Mouse (Mus musculus) embryonic fibroblast, embryonic 13.5 days (primary cell): ENCODE data around the gene Zfp217. TPM values are rescaled to one million over a fixed set of nuclear protein-coding genes. Genes with fewer than 3 reads are reported as not detected.

Experiments
- H3K27ac ChIP-seq: 2 replicates; pipeline ENCODE4 v1.5.1; 2012; ENCODE audit warnings: low read length, control low read depth, inconsistent platforms; ENCODE audit not compliant: insufficient read depth
- H3K4me1 ChIP-seq: 2 replicates; pipeline ENCODE4 v1.6.1; 2011; ENCODE audit warnings: low read length; ENCODE audit not compliant: control insufficient read depth, insufficient read depth
- H3K4me3 ChIP-seq: 2 replicates; pipeline ENCODE4 v1.5.1; 2011; ENCODE audit warnings: mild to moderate bottlenecking, control low read depth, low read length; ENCODE audit not compliant: insufficient read depth
- CTCF ChIP-seq: IDR thresholded peaks from 2 replicates; pipeline ENCODE4 v1.5.1; 2011; ENCODE audit warnings: mild to moderate bottlenecking, control low read depth, low read length, moderate library complexity, borderline replicate concordance; ENCODE audit not compliant: insufficient read depth
- POLR2A ChIP-seq: IDR thresholded peaks from 2 replicates; pipeline ENCODE4 v1.6.1; 2011; ENCODE audit warnings: low read depth, mild to moderate bottlenecking, control low read depth, low read length, moderate library complexity
- polyA plus RNA-seq: library from polyadenylated mRNA; stranded (reverse); fragments of >200 nt; gene quantifications from 2 replicates; pipeline ENCODE4 v1.2.4, GENCODE M21; 2011; ENCODE audit warnings: low read depth; ENCODE audit not compliant: missing spikeins, insufficient read length

Zfp217 gene
- polyA plus RNA-seq, 1 experiment, result 13.0 TPM

DNA sequence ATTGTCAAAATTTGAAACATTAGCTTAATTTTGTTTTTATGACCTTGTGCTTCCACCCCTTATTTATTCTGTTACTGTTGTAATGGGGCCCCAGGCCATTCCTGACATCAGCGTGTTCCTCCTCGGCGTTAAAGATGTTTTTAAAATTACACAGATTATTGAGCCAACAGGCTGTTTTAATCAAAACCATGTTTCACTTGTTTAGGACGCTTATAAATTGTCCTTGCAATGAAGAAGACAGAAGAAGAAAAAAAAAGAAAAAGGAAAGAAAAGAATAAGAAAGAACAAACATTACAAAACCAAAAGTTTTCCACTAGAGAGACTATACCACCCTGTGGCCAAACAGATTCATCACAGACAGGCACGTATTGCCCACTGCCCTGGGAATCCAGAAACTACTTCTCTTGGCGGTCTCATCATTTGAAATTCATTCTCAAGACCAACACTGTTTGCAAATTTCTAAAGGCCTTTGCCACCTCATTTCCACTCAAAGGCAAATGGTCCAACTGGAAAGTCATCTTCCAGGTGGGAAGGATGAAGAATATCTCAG lies 70.9 kb downstream of the Zfp217 start:
- Histone ChIP-seq H3K27ac (no peak overlapping the region), H3K4me3 (no peak overlapping the region), H3K4me1 (no peaks in the 10 kb centered on the region)
- TF ChIP-seq CTCF, result no peak
- no peak for TF ChIP-seq POLR2A

DNA sequence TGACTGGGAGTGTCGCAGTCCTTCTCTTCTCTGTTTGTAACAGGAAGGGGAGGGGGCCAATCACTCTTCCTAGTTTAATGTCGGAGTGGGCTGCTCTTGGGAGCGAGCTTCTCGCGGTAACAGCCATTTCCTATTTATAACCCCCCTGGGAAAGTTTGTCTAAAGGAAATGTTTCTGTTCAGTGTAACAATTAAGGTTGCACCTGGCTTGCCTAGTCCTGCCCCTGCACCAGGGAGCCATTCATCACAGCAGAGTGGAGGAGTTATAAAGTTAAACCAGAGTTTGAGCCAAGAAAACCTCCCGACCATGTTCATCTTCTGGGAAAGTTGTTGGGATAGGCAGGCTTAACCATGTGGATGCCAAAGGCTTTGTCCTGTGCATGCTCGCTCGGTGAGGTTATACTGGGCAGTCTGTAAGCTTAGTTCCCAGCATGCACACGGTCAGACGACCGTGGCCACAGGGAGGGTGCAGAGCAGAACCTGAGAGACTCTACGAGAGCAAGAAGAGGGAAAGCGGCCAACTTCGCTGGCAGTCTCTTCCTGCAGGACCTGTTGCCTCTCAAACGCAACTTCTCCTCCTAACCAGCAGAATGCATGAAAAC lies 77.2 kb downstream of the Zfp217 start:
- no peaks in the 10 kb centered on the region for H3K4me1 ChIP-seq

GRCm38 (mm10) chr2:170069976-170070375 lies 77.9 kb downstream of the Zfp217 start:
- Histone ChIP-seq H3K27ac (no peak overlapping the region), H3K4me1 (no peaks in the 10 kb centered on the region), H3K4me3 (no peak overlapping the region)
- no peak for TF ChIP-seq CTCF

More for the DNA sequence above, 77.2 kb downstream of the Zfp217 start:
- H3K27ac ChIP-seq, result no peak overlapping the region
- H3K4me3 ChIP-seq, result no peak overlapping the region
- no peak for TF ChIP-seq POLR2A
- TF ChIP-seq CTCF, result no peak

- Histone ChIP-seq H3K4me3 (no peak overlapping the region), H3K27ac (no peak overlapping the region), H3K4me1 (no peaks in the 10 kb centered on the region)
- no peak for TF ChIP-seq CTCF
- no peak for TF ChIP-seq POLR2A
Observed at GRCm38 (mm10) chr2:170062378-170062777, 85.5 kb downstream of the Zfp217 start.

DNA sequence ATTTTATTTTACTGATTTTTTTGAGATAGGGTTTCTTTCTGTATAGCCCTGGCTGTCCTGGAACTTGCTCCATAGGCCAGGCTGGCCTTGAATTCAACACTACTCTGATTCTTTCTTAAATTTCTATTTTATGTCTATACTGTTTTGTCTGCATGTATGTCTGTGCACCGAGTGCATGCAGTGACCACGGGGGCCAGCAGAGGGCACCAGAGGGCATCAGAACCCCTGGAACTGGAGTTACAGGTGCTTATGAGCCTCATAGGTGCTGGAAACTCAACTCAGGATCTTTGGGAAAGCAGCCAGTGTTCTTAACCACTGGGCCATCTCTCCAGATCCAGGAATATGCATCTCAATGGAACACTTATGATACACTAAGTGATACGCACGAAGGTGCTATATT lies 87.8 kb downstream of the Zfp217 start:
- TF ChIP-seq CTCF (peak; percentile 47; the same call in 1 of the 2 replicates), POLR2A (no peak)
- Histone ChIP-seq H3K4me1 (no peaks in the 10 kb centered on the region), H3K4me3 (no peak overlapping the region), H3K27ac (no peak overlapping the region)

DNA sequence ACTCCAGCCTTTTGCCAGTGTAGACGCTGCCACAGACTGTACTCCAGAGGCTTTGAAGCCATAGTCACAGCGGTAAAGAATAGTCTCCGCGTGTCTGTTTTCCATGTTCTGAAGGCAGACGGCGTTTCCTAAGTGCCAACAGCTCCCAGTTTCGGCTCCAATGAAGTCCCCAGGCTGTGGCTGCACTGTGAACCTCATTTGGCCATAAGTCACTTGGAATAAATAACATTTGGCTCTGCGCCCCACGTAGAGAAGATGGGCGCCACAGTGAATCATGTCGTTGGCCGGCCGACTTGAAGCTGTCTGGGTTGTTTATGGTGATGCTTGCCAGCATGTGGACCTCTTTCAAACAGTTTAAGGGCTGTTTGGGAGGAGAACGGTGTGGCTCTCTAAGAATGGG lies 89.1 kb downstream of the Zfp217 start:
- no peak overlapping the region for H3K4me3 ChIP-seq
- TF ChIP-seq CTCF (no peak), POLR2A (no peak)
- no peak overlapping the region for H3K27ac ChIP-seq
- H3K4me1 ChIP-seq, result no peaks in the 10 kb centered on the region
